Mouse (Mus musculus) forebrain, embryonic 13.5 days (tissue): ENCODE measurements at regions not wholly inside any gene's neighbourhood (a gene's known extent, or its start where the extent isn't known, plus 50 kb on each side); places are given as distances from the start of the nearest gene placed in this dataset. TPM values are rescaled to one million over a fixed set of nuclear protein-coding genes. Genes with fewer than 3 reads are reported as not detected.

ENCODE experiments used
- ATAC-seq: fragments of 200-750 bp; cut with Nextera tagmentation; 2 replicates; pipeline ENCODE4 v1.8.0; 2017
- H3K27ac ChIP-seq: fragments of 300-500 bp; sonication (generic); 2 replicates; pipeline ENCODE4 v1.5.1; 2015; ENCODE audit warnings: inconsistent platforms, mild to moderate bottlenecking, moderate library complexity
- H3K27me3 ChIP-seq: fragments of 300-500 bp; sonication (generic); 2 replicates; pipeline ENCODE4 v1.6.1; 2015; ENCODE audit warnings: mild to moderate bottlenecking, inconsistent platforms
- H3K36me3 ChIP-seq: fragments of 300-500 bp; sonication (generic); 2 replicates; pipeline ENCODE4 v1.6.1; 2015; ENCODE audit warnings: mild to moderate bottlenecking, inconsistent platforms; ENCODE audit not compliant: poor library complexity, severe bottlenecking
- H3K4me1 ChIP-seq: fragments of 300-500 bp; sonication (generic); 2 replicates; pipeline ENCODE4 v1.6.1; 2015; ENCODE audit warnings: inconsistent platforms
- H3K4me2 ChIP-seq: fragments of 300-500 bp; sonication (generic); 2 replicates; pipeline ENCODE4 v1.6.1; 2015; ENCODE audit warnings: inconsistent platforms, mild to moderate bottlenecking, moderate library complexity
- H3K4me3 ChIP-seq: fragments of 300-500 bp; sonication (generic); 2 replicates; pipeline ENCODE4 v1.5.1; 2015; ENCODE audit warnings: mild to moderate bottlenecking, inconsistent platforms
- H3K9ac ChIP-seq: fragments of 300-500 bp; sonication (generic); 2 replicates; pipeline ENCODE4 v1.6.1; 2015; ENCODE audit warnings: mild to moderate bottlenecking, inconsistent platforms
- H3K9me3 ChIP-seq: fragments of 300-500 bp; sonication (generic); replicated peaks from 2 replicates; pipeline ENCODE4 v1.6.1; 2016; ENCODE audit warnings: inconsistent platforms
- WGBS: fragments of 180-500 bp; shearing (Covaris S2); methylation state at CpG from one replicate; pipeline ENCODE4 v1.1.7; 2015; 5-methylcytosine and 5-hydroxymethylcytosine counted together
- microRNA-seq: library from miRNA; unstranded; fragments of <30 nt; microRNA quantifications from one replicate; pipeline ENCODE4, GENCODE M21; 2016

GRCm38 (mm10) chr15:62043617-62044392 lies 1121.0 kb upstream of the A1bg start:
- H3K4me2 ChIP-seq, result no peak overlapping the region
- 85% methylated on average over 20 of the region's 20 CpGs for WGBS
- no peaks in the 10 kb centered on the region for H3K36me3 ChIP-seq
- no peak overlapping the region for H3K27ac ChIP-seq
- no peaks in the 10 kb centered on the region; the same call in 1 of the 2 replicates for H3K4me1 ChIP-seq
- H3K27me3 ChIP-seq, result no peaks in the 10 kb centered on the region
- no peak for ATAC-seq
- H3K9me3 ChIP-seq, result no peaks in the 10 kb centered on the region
- H3K9ac ChIP-seq, result no peak overlapping the region
- H3K4me3 ChIP-seq, result no peak overlapping the region

GRCm38 (mm10) chr15:62042924-62043504 lies 1120.2 kb upstream of the A1bg start:
- WGBS, result 93% methylated on average over 6 of the region's 6 CpGs
- Histone ChIP-seq H3K27ac (no peak overlapping the region), H3K4me3 (no peak overlapping the region), H3K4me2 (no peak overlapping the region), H3K36me3 (no peaks in the 10 kb centered on the region), H3K9ac (no peak overlapping the region), H3K27me3 (no peaks in the 10 kb centered on the region), H3K4me1 (peaks cover 7% of the 10 kb centered on the region), H3K9me3 (no peaks in the 10 kb centered on the region)
- no peak for ATAC-seq

Small RNA genes lying in the stretch of these regions (microRNA-seq; reads per million reads assigned to microRNA genes)
- not detected for gene Gm24810
